In genomic region chr8:115432396-115433040, GRCm38 (mm10) we compare ENCODE assay signal across 12 mouse cellular contexts.
A peak's percentile ranks its signal among the peaks of the same experiment; 100 is the strongest.
DNase-seq lines count a peak whose midpoint lies in the region; ATAC-seq lines count a peak whose summit lies in the region.
"Had no signal": no experiment of that assay in that cellular context is flagged by ENCODE, and none has a peak within 500 bp of the region (broad histone marks: within the 10 kb centered on the region; RNA-seq: fewer than 3 reads in every experiment).

No protein-coding gene starts in this region.

- H3K4me1 ChIP-seq in heart, embryonic 12.5 days (replicated peaks), result no peaks in the 10 kb centered on the region
- H3K4me1 ChIP-seq in midbrain, embryonic 14.5 days (ENCODE audit: control insufficient read depth, insufficient read depth, low read length), result no peaks in the 10 kb centered on the region
- H3K4me1 ChIP-seq: intestine, embryonic 15.5 days had no signal

- peak; percentile 18 to 22 for DNase-seq in heart, adult 18-20 months
- DNase-seq in adrenal gland, postnatal 10 days, result peak; percentile 66
- peak; percentile 82 to 91 for DNase-seq in cerebellum, adult 18-20 months
- peak; percentile 33 for DNase-seq in gastrocnemius, postnatal 10 days
- DNase-seq in layer of hippocampus, adult 18-20 months (ENCODE audit: low spot score in 2 of 2), result no peak
- no peak for DNase-seq in midbrain, embryonic 14.5 days
- DNase-seq: kidney, postnatal 10 days; lung, adult 2 months had no signal

- H3K4me3 ChIP-seq in heart, embryonic 12.5 days, result no peak overlapping the region
- no peak overlapping the region for H3K4me3 ChIP-seq in midbrain, embryonic 14.5 days (replicated peaks; ENCODE audit: low read depth, low read length)
- H3K4me3 ChIP-seq: forebrain, embryonic 15.5 days; intestine, embryonic 15.5 days; left cerebral cortex, adult 2 months had no signal

- H3K27me3 ChIP-seq in heart, embryonic 12.5 days (replicated peaks), result no peaks in the 10 kb centered on the region
- H3K27me3 ChIP-seq in midbrain, embryonic 14.5 days (ENCODE audit: control insufficient read depth, insufficient read depth, low read length), result 0 out of 2 replicates have a peak, but pooled peaks cover under 1% of the 10 kb centered on the region
- H3K27me3 ChIP-seq: intestine, embryonic 15.5 days had no signal

- no peak overlapping the region for H3K4me2 ChIP-seq in heart, embryonic 12.5 days
- H3K4me2 ChIP-seq in midbrain, embryonic 14.5 days (ENCODE audit: low read length), result no peak overlapping the region
- H3K4me2 ChIP-seq: forebrain, embryonic 15.5 days; intestine, embryonic 15.5 days had no signal

- no peaks in the 10 kb centered on the region for H3K36me3 ChIP-seq in heart, embryonic 12.5 days
- no peaks in the 10 kb centered on the region for H3K36me3 ChIP-seq in midbrain, embryonic 14.5 days (ENCODE audit: control insufficient read depth, insufficient read depth, low read length)
- H3K36me3 ChIP-seq: forebrain, embryonic 15.5 days; intestine, embryonic 15.5 days had no signal

- no peak overlapping the region for H3K9ac ChIP-seq in heart, embryonic 12.5 days
- no peak overlapping the region for H3K9ac ChIP-seq in midbrain, embryonic 14.5 days (replicated peaks; ENCODE audit: low read length)
- H3K9ac ChIP-seq: forebrain, embryonic 15.5 days; intestine, embryonic 15.5 days had no signal

- H3K27ac ChIP-seq in heart, embryonic 12.5 days (ENCODE audit: poor library complexity, severe bottlenecking), result no peak overlapping the region
- no peak overlapping the region for H3K27ac ChIP-seq in midbrain, embryonic 14.5 days (replicated peaks; ENCODE audit: low read depth, low read length)
- H3K27ac ChIP-seq: forebrain, embryonic 15.5 days; intestine, embryonic 15.5 days; left cerebral cortex, adult 2 months had no signal

- 80% methylated on average over 5 of the region's 5 CpGs for WGBS in heart, embryonic 12.5 days
- 79% methylated on average over 5 of the region's 5 CpGs for WGBS in midbrain, embryonic 14.5 days

- no peaks in the 10 kb centered on the region for H3K9me3 ChIP-seq in heart, embryonic 12.5 days (replicated peaks)
- no peaks in the 10 kb centered on the region for H3K9me3 ChIP-seq in midbrain, embryonic 14.5 days (ENCODE audit: control insufficient read depth, low read length)
- H3K9me3 ChIP-seq: forebrain, embryonic 15.5 days; intestine, embryonic 15.5 days had no signal

- ATAC-seq in heart, embryonic 12.5 days (ENCODE audit: insufficient number of reproducible peaks, low FRiP score), result no peak
- ATAC-seq in midbrain, embryonic 14.5 days (ENCODE audit: low FRiP score, low TSS enrichment), result no peak
- ATAC-seq: forebrain, embryonic 15.5 days; intestine, embryonic 15.5 days had no signal

Comparison
In these comparisons a context has a peak if more than half of its experiments do, and no peak if none do; other contexts are left out.
1. DNase-seq: peak in heart, adult 18-20 months (2 of 2), adrenal gland, postnatal 10 days (single experiment), cerebellum, adult 18-20 months (2 of 2) and gastrocnemius, postnatal 10 days (single experiment); none in layer of hippocampus, adult 18-20 months (0 of 2) and midbrain, embryonic 14.5 days (single experiment).